Mouse (Mus musculus): Measurements from ENCODE around the gene Alyref2. TPM values are rescaled to one million over a fixed set of nuclear protein-coding genes. Genes with fewer than 3 reads are reported as not detected.

Alyref2 gene
- total RNA-seq, 2 experiments from 2014 or later: 0.60 to 4.8 TPM

Other genes starting within 250 kb of the Alyref2 start
- gene B4galt3, start 233.2 kb upstream of the Alyref2 start, total RNA-seq (2015; ENCODE audit: low replicate concordance): 8.1 and 11.3 TPM in 2 replicates
- gene B4galt3, start 233.2 kb upstream of the Alyref2 start, total RNA-seq (2017; ENCODE audit: low replicate concordance): 7.7 and 29.1 TPM in 2 replicates
- 416 and 462 TPM in 2 replicates for gene Ppox, start 222.3 kb upstream of the Alyref2 start, total RNA-seq (2015; ENCODE audit: low replicate concordance)
- gene Ppox, start 222.3 kb upstream of the Alyref2 start, total RNA-seq (2017; ENCODE audit: low replicate concordance): 506 and 765 TPM in 2 replicates
- 9.6 and 12.1 TPM in 2 replicates for gene Usp21, start 215.5 kb upstream of the Alyref2 start, total RNA-seq (2015; ENCODE audit: low replicate concordance)
- 9.4 and 13.9 TPM in 2 replicates for gene Usp21, start 215.5 kb upstream of the Alyref2 start, total RNA-seq (2017; ENCODE audit: low replicate concordance)
- gene Ufc1, start 208.5 kb upstream of the Alyref2 start, total RNA-seq (2015; ENCODE audit: low replicate concordance): 23.4 and 28.6 TPM in 2 replicates
- 13.9 and 19.3 TPM in 2 replicates for gene Ufc1, start 208.5 kb upstream of the Alyref2 start, total RNA-seq (2017; ENCODE audit: low replicate concordance)
- 3.8 and 4.8 TPM in 2 replicates for gene Dedd, start 174.3 kb upstream of the Alyref2 start, total RNA-seq (2015; ENCODE audit: low replicate concordance)
- gene Dedd, start 174.3 kb upstream of the Alyref2 start, total RNA-seq (2017; ENCODE audit: low replicate concordance): 4.3 and 6.7 TPM in 2 replicates
- gene Nit1, start 157.8 kb upstream of the Alyref2 start, total RNA-seq (2015; ENCODE audit: low replicate concordance): 6.7 and 7.3 TPM in 2 replicates
- gene Nit1, start 157.8 kb upstream of the Alyref2 start, total RNA-seq (2017; ENCODE audit: low replicate concordance): 11.0 and 13.8 TPM in 2 replicates
- gene Pfdn2, start 157.8 kb upstream of the Alyref2 start, total RNA-seq (2015; ENCODE audit: low replicate concordance): 5.4 and 7.1 TPM in 2 replicates
- 1.5 and 15.1 TPM in 2 replicates for gene Pfdn2, start 157.8 kb upstream of the Alyref2 start, total RNA-seq (2017; ENCODE audit: low replicate concordance)
- not detected in 2 replicates for gene Klhdc9, start 142.7 kb upstream of the Alyref2 start, total RNA-seq (2015; ENCODE audit: low replicate concordance)
- gene Klhdc9, start 142.7 kb upstream of the Alyref2 start, total RNA-seq (2017; ENCODE audit: low replicate concordance): not detected in 2 replicates
- gene Nectin4, start 133.4 kb upstream of the Alyref2 start, total RNA-seq (2015; ENCODE audit: low replicate concordance): not detected in 2 replicates
- gene Nectin4, start 133.4 kb upstream of the Alyref2 start, total RNA-seq (2017; ENCODE audit: low replicate concordance): 0.68 TPM in 1 of 2 replicates, not detected in the other
- 20.1 and 21.1 TPM in 2 replicates for gene Arhgap30, start 114.5 kb upstream of the Alyref2 start, total RNA-seq (2015; ENCODE audit: low replicate concordance)
- 25.9 and 26.9 TPM in 2 replicates for gene Arhgap30, start 114.5 kb upstream of the Alyref2 start, total RNA-seq (2017; ENCODE audit: low replicate concordance)
- gene Usf1, start 92.2 kb upstream of the Alyref2 start, total RNA-seq (2015; ENCODE audit: low replicate concordance): 2.7 and 12.7 TPM in 2 replicates
- 9.1 and 23.1 TPM in 2 replicates for gene Usf1, start 92.2 kb upstream of the Alyref2 start, total RNA-seq (2017; ENCODE audit: low replicate concordance)
- gene Tstd1, start 84.6 kb upstream of the Alyref2 start, total RNA-seq (2015; ENCODE audit: low replicate concordance): not detected in 2 replicates
- not detected in 2 replicates for gene Tstd1, start 84.6 kb upstream of the Alyref2 start, total RNA-seq (2017; ENCODE audit: low replicate concordance)
- not detected in 2 replicates for gene F11r, start 65.9 kb upstream of the Alyref2 start, total RNA-seq (2015; ENCODE audit: low replicate concordance)
- 0.42 TPM in 1 of 2 replicates, not detected in the other for gene F11r, start 65.9 kb upstream of the Alyref2 start, total RNA-seq (2017; ENCODE audit: low replicate concordance)
- gene Itln1, start 31.8 kb downstream of the Alyref2 start, total RNA-seq (2015; ENCODE audit: low replicate concordance): not detected in 2 replicates
- gene Itln1, start 31.8 kb downstream of the Alyref2 start, total RNA-seq (2017; ENCODE audit: low replicate concordance): not detected in 2 replicates
- gene Cd244a, start 55.7 kb downstream of the Alyref2 start, total RNA-seq (2015; ENCODE audit: low replicate concordance): 2.3 and 3.1 TPM in 2 replicates
- 5.2 and 8.3 TPM in 2 replicates for gene Cd244a, start 55.7 kb downstream of the Alyref2 start, total RNA-seq (2017; ENCODE audit: low replicate concordance)
- 7.1 and 8.8 TPM in 2 replicates for gene Ly9, start 103.9 kb downstream of the Alyref2 start, total RNA-seq (2015; ENCODE audit: low replicate concordance)
- gene Ly9, start 103.9 kb downstream of the Alyref2 start, total RNA-seq (2017; ENCODE audit: low replicate concordance): 5.8 and 10.0 TPM in 2 replicates
- gene Slamf7, start 149.6 kb downstream of the Alyref2 start, total RNA-seq (2015; ENCODE audit: low replicate concordance): 3.3 and 10.7 TPM in 2 replicates
- 1.4 TPM in 1 of 2 replicates, not detected in the other for gene Slamf7, start 149.6 kb downstream of the Alyref2 start, total RNA-seq (2017; ENCODE audit: low replicate concordance)
- 52.2 and 60.3 TPM in 2 replicates for gene Cd48, start 178.5 kb downstream of the Alyref2 start, total RNA-seq (2015; ENCODE audit: low replicate concordance)
- 24.8 and 27.7 TPM in 2 replicates for gene Cd48, start 178.5 kb downstream of the Alyref2 start, total RNA-seq (2017; ENCODE audit: low replicate concordance)